Mouse (Mus musculus) embryonic fibroblast, embryonic 13.5 days (primary cell): ENCODE data around the gene Wasf1.

Experiments
- CTCF ChIP-seq: IDR thresholded peaks from 2 replicates; pipeline ENCODE4 v1.5.1; 2011; ENCODE audit warnings: mild to moderate bottlenecking, control low read depth, low read length, moderate library complexity, borderline replicate concordance; ENCODE audit not compliant: insufficient read depth
- POLR2A ChIP-seq: IDR thresholded peaks from 2 replicates; pipeline ENCODE4 v1.6.1; 2011; ENCODE audit warnings: low read depth, mild to moderate bottlenecking, control low read depth, low read length, moderate library complexity

DNA sequence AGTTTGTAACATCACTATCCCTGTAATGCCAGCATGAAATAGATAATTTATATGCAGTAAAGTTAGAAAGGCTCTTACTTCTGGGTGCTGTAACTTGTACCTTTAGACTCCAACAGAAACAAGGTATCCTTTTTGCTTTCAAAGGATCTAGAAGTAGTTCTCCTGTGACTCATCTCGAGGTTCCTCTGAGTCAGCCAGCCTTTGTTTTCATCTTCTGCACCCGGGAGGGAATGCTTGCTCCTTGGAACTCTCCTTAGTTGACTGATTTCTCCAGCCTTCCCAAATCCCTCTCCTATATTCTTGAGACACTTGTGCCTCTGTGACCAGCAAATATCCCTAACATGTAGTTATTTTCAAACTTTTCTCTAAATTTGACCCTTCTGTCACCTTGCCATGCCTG is 25.3 kb downstream of the Wasf1 start:
- no peak for TF ChIP-seq CTCF
- no peak for TF ChIP-seq POLR2A
